Mouse (Mus musculus): ENCODE measurements around the gene Nrn1l.

DNA sequence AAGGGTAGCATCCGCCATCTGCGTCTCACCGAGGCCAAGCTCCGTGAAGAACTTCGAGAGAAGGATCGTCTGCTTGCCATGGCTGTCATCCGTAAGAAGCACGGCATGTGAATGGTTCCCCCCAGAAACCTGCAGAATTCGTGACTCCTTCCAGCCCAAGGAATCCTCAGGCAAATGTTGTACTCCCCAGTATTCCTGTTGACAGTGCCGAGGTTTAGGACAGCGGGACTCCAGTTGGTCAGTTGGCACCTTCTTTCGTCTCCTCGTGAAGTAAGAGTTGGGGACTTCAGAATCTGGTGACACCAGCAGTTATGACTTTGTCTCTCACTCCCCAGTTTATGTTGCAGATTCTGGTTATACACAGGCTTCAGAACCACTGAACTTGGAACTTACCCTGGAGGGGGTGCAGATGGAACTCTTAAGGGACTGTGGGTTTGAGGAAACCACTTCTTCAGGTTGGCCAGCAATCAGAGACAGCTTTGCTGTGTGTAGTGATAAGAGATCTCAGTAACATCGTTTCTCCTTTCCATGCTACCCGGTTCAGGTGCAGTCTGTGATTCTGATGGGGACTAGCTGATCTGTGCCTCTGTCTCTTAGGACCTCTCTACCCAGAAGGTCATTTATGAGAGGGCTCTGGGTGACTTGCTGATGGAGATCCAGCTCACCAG lies 37.1 kb upstream of the Nrn1l start:
- no peak for TF ChIP-seq CTCF (IDR thresholded peaks at IDR 0.05; ENCODE audit: low read depth, low read length)
- no peak for TF ChIP-seq POLR2A (IDR thresholded peaks at IDR 0.05; ENCODE audit: borderline replicate concordance, low read depth, low read length)
